Mouse (Mus musculus) heart, postnatal 0 days (tissue): ENCODE results near the gene Rap1gap.

Source experiments
- CTCF ChIP-seq: IDR thresholded peaks from 2 replicates; pipeline ENCODE4 v1.5.1; 2016; ENCODE audit warnings: antibody characterized with exemption, control low read depth, low read depth
- EP300 ChIP-seq: IDR thresholded peaks from 2 replicates; pipeline ENCODE4 v1.6.1; 2016; ENCODE audit warnings: antibody characterized with exemption, low read depth

- TF ChIP-seq CTCF (no peak), EP300 (no peak)
Measured at GRCm38 (mm10) chr4:137664980-137665675, 602 bp downstream of the Rap1gap start.
